Mouse (Mus musculus): ENCODE results near the gene Gprasp2. TPM values are rescaled to one million over a fixed set of nuclear protein-coding genes. Genes with fewer than 3 reads are reported as not detected.
"Not testable (repeated sequence)": the region's sequence is repeated elsewhere in the genome, so short reads cannot be mapped to it uniquely, and the experiment has no call there.

The Gprasp2 gene
- polyA plus RNA-seq (2014; fragmentation: Nextera tagmentation; extraction: Ambion mirVana): 38.9 and 48.1 TPM in 2 replicates

- peak within 1 kb of the TSS; percentile 63 for H3K4me2 ChIP-seq
- not testable (repeated sequence) for H3K27ac ChIP-seq (ENCODE audit: low read depth, low read length); H3K4me1 ChIP-seq (ENCODE audit: control insufficient read depth, insufficient read depth, low read length); H3K36me3 ChIP-seq (ENCODE audit: control insufficient read depth, insufficient read depth, low read length); H3K27me3 ChIP-seq (ENCODE audit: control insufficient read depth, insufficient read depth, low read length); H3K9me3 ChIP-seq (ENCODE audit: control insufficient read depth, low read length)
- 21% methylated on average over 29 of the region's 32 CpGs for WGBS
- peak; percentile 89 for ATAC-seq (ENCODE audit: low FRiP score)
- peak; percentile 91 for DNase-seq (ENCODE audit: low spot score, missing footprints)
- peak within 1 kb of the TSS; percentile 39 for H3K4me3 ChIP-seq (ENCODE audit: low read depth, low read length)
- H3K9ac ChIP-seq (ENCODE audit: low read length): peak within 1 kb of the TSS; percentile 54
Observed at GRCm38 (mm10) chrX:135838521-135839360, at the start of gene Gprasp2. Gene Gprasp2, plus strand, starts transcription at chrX:135839034.

- Histone ChIP-seq H3K4me2 (no peak overlapping the region), H3K27ac (ENCODE audit: low read depth, low read length) (no peak overlapping the region), H3K9me3 (ENCODE audit: control insufficient read depth, low read length) (no peaks in the 10 kb centered on the region), H3K4me3 (ENCODE audit: low read depth, low read length) (no peak overlapping the region), H3K9ac (ENCODE audit: low read length) (no peak overlapping the region), H3K4me1 (ENCODE audit: control insufficient read depth, insufficient read depth, low read length) (no peaks in the 10 kb centered on the region), H3K36me3 (ENCODE audit: control insufficient read depth, insufficient read depth, low read length) (no peaks in the 10 kb centered on the region), H3K27me3 (ENCODE audit: control insufficient read depth, insufficient read depth, low read length) (peaks cover 2% of the 10 kb centered on the region; the same call in 1 of the 2 replicates)
- no peak for ATAC-seq (ENCODE audit: low FRiP score)
- DNase-seq (ENCODE audit: low spot score, missing footprints): no peak
Observed at GRCm38 (mm10) chrX:135791536-135791935, 47.3 kb upstream of the Gprasp2 start.

- ATAC-seq (ENCODE audit: low FRiP score) (no peak), DNase-seq (ENCODE audit: low spot score, missing footprints) (no peak)
- no peaks in the 10 kb centered on the region for H3K4me1 ChIP-seq (ENCODE audit: control insufficient read depth, insufficient read depth, low read length)
- no peak overlapping the region for H3K4me3 ChIP-seq (ENCODE audit: low read depth, low read length)
- no peaks in the 10 kb centered on the region for H3K36me3 ChIP-seq (ENCODE audit: control insufficient read depth, insufficient read depth, low read length)
- no peaks in the 10 kb centered on the region for H3K9me3 ChIP-seq (ENCODE audit: control insufficient read depth, low read length)
- peaks cover 2% of the 10 kb centered on the region; the same call in 1 of the 2 replicates for H3K27me3 ChIP-seq (ENCODE audit: control insufficient read depth, insufficient read depth, low read length)
- H3K9ac ChIP-seq (ENCODE audit: low read length): no peak overlapping the region
- no peak overlapping the region for H3K27ac ChIP-seq (ENCODE audit: low read depth, low read length)
- H3K4me2 ChIP-seq: no peak overlapping the region
- 78% methylated on average over 6 of the region's 6 CpGs for WGBS
Observed at GRCm38 (mm10) chrX:135792326-135792725, 46.5 kb upstream of the Gprasp2 start.

GRCm38 (mm10) chrX:135795591-135796304, 43.1 kb upstream of the Gprasp2 start:
- H3K4me1 ChIP-seq (ENCODE audit: control insufficient read depth, insufficient read depth, low read length); H3K36me3 ChIP-seq (ENCODE audit: control insufficient read depth, insufficient read depth, low read length); H3K27me3 ChIP-seq (ENCODE audit: control insufficient read depth, insufficient read depth, low read length); H3K9me3 ChIP-seq (ENCODE audit: control insufficient read depth, low read length): not testable (repeated sequence)
- ATAC-seq (ENCODE audit: low FRiP score) (peak; percentile 93), DNase-seq (ENCODE audit: low spot score, missing footprints) (peak; percentile 93)
- H3K4me3 ChIP-seq (ENCODE audit: low read depth, low read length): peak overlapping the region; percentile 47
- peak overlapping the region; percentile 63 for H3K9ac ChIP-seq (ENCODE audit: low read length)
- WGBS: 17% methylated on average over 24 of the region's 27 CpGs
- H3K27ac ChIP-seq (ENCODE audit: low read depth, low read length): peak overlapping the region; percentile 30; the same call in 1 of the 2 replicates
- peak overlapping the region; percentile 59 for H3K4me2 ChIP-seq

- ATAC-seq (ENCODE audit: low FRiP score): peak; percentile 79
Observed at GRCm38 (mm10) chrX:135796305-135797211, 42.3 kb upstream of the Gprasp2 start.

GRCm38 (mm10) chrX:135797212-135797644, 41.6 kb upstream of the Gprasp2 start, which contains the start of gene Bhlhb9:
Gene Bhlhb9, plus strand, starts transcription at chrX:135797594.
- peak within 1 kb of the TSS; percentile 30; the same call in 1 of the 2 replicates for H3K27ac ChIP-seq (ENCODE audit: low read depth, low read length)
- H3K27me3 ChIP-seq (ENCODE audit: control insufficient read depth, insufficient read depth, low read length); H3K4me1 ChIP-seq (ENCODE audit: control insufficient read depth, insufficient read depth, low read length); DNase-seq (ENCODE audit: low spot score, missing footprints); H3K36me3 ChIP-seq (ENCODE audit: control insufficient read depth, insufficient read depth, low read length); H3K9me3 ChIP-seq (ENCODE audit: control insufficient read depth, low read length): not testable (repeated sequence)
- peak within 1 kb of the TSS; percentile 47 for H3K4me3 ChIP-seq (ENCODE audit: low read depth, low read length)
- H3K9ac ChIP-seq (ENCODE audit: low read length): peak within 1 kb of the TSS; percentile 63
- peak within 1 kb of the TSS; percentile 59 for H3K4me2 ChIP-seq
- ATAC-seq (ENCODE audit: low FRiP score): 0 out of 2 replicates have a peak, but pooled peaks have one; percentile 14
- 16% methylated on average over 3 of the region's 5 CpGs for WGBS

More at GRCm38 (mm10) chrX:135796305-135797211, 42.3 kb upstream of the Gprasp2 start:
- WGBS: 25% methylated on average over 22 of the region's 26 CpGs
- Histone ChIP-seq H3K27ac (ENCODE audit: low read depth, low read length) (peak overlapping the region; percentile 30; the same call in 1 of the 2 replicates), H3K4me2 (peak overlapping the region; percentile 59), H3K9ac (ENCODE audit: low read length) (peak overlapping the region; percentile 63), H3K4me3 (ENCODE audit: low read depth, low read length) (peak overlapping the region; percentile 47)
- H3K9me3 ChIP-seq (ENCODE audit: control insufficient read depth, low read length); H3K27me3 ChIP-seq (ENCODE audit: control insufficient read depth, insufficient read depth, low read length); H3K4me1 ChIP-seq (ENCODE audit: control insufficient read depth, insufficient read depth, low read length); H3K36me3 ChIP-seq (ENCODE audit: control insufficient read depth, insufficient read depth, low read length): not testable (repeated sequence)
- DNase-seq (ENCODE audit: low spot score, missing footprints): peak; percentile 85

- no peaks in the 10 kb centered on the region for H3K36me3 ChIP-seq (ENCODE audit: control insufficient read depth, insufficient read depth, low read length)
- 80% methylated on average over 3 of the region's 3 CpGs for WGBS
- DNase-seq (ENCODE audit: low spot score, missing footprints): no peak
- H3K27me3 ChIP-seq (ENCODE audit: control insufficient read depth, insufficient read depth, low read length): no peaks in the 10 kb centered on the region
- H3K4me3 ChIP-seq (ENCODE audit: low read depth, low read length): no peak overlapping the region
- no peak overlapping the region for H3K27ac ChIP-seq (ENCODE audit: low read depth, low read length)
- no peak overlapping the region for H3K9ac ChIP-seq (ENCODE audit: low read length)
- H3K4me1 ChIP-seq (ENCODE audit: control insufficient read depth, insufficient read depth, low read length): no peaks in the 10 kb centered on the region
- no peak overlapping the region for H3K4me2 ChIP-seq
- H3K9me3 ChIP-seq (ENCODE audit: control insufficient read depth, low read length): no peaks in the 10 kb centered on the region
- no peak for ATAC-seq (ENCODE audit: low FRiP score)
Observed at GRCm38 (mm10) chrX:135804149-135804548, 34.7 kb upstream of the Gprasp2 start.

GRCm38 (mm10) chrX:135805780-135806179, 33.1 kb upstream of the Gprasp2 start:
- no peaks in the 10 kb centered on the region for H3K9me3 ChIP-seq (ENCODE audit: control insufficient read depth, low read length)
- DNase-seq (ENCODE audit: low spot score, missing footprints): peak; percentile 88
- no peaks in the 10 kb centered on the region for H3K36me3 ChIP-seq (ENCODE audit: control insufficient read depth, insufficient read depth, low read length)
- no peaks in the 10 kb centered on the region for H3K4me1 ChIP-seq (ENCODE audit: control insufficient read depth, insufficient read depth, low read length)
- H3K27ac ChIP-seq (ENCODE audit: low read depth, low read length): no peak overlapping the region
- H3K4me3 ChIP-seq (ENCODE audit: low read depth, low read length): no peak overlapping the region
- 35% methylated on average over 1 of the region's 1 CpGs for WGBS
- no peak overlapping the region for H3K9ac ChIP-seq (ENCODE audit: low read length)
- H3K27me3 ChIP-seq (ENCODE audit: control insufficient read depth, insufficient read depth, low read length): no peaks in the 10 kb centered on the region
- no peak overlapping the region for H3K4me2 ChIP-seq
- no peak for ATAC-seq (ENCODE audit: low FRiP score)
